Mouse (Mus musculus): ENCODE results near the gene Nlrp3. TPM values are rescaled to one million over a fixed set of nuclear protein-coding genes. Genes with fewer than 3 reads are reported as not detected.

Gene Nlrp3
- total RNA-seq, 1 experiment from 2014 or later = 0.56 TPM

Other genes with a start within 250 kb of the Nlrp3 start
- 0.98 and 1.1 TPM in 2 replicates for gene Wnt9a, start 234.6 kb upstream of the Nlrp3 start, total RNA-seq (2021)
- not detected in 2 replicates for gene Prss38, start 165.9 kb upstream of the Nlrp3 start, total RNA-seq (2021)
- 7.9 and 9.5 TPM in 2 replicates for gene Jmjd4, start 91.5 kb upstream of the Nlrp3 start, total RNA-seq (2021)
- gene Snap47, start 90.4 kb upstream of the Nlrp3 start, total RNA-seq (2021) = 59.3 and 60.9 TPM in 2 replicates
- gene Zfp867, start 69.1 kb upstream of the Nlrp3 start, total RNA-seq (2021) = 4.2 and 4.7 TPM in 2 replicates
- gene Zkscan17, start 14.8 kb upstream of the Nlrp3 start, total RNA-seq (2021) = 19.9 and 22.8 TPM in 2 replicates
- not detected in 2 replicates for gene Olfr222, start 34.7 kb downstream of the Nlrp3 start, total RNA-seq (2021)
- gene Olfr223, start 51.7 kb downstream of the Nlrp3 start, total RNA-seq (2021) = not detected in 2 replicates
- 226 TPM in 2 replicates for gene Mprip, start 119.7 kb downstream of the Nlrp3 start, total RNA-seq (2021)
- 5.0 and 5.4 TPM in 2 replicates for gene Pld6, start 246.1 kb downstream of the Nlrp3 start, total RNA-seq (2021)

Measured in adrenal gland, postnatal 14 days (tissue).